Mouse (Mus musculus): ENCODE data around the gene Ralb.

DNA sequence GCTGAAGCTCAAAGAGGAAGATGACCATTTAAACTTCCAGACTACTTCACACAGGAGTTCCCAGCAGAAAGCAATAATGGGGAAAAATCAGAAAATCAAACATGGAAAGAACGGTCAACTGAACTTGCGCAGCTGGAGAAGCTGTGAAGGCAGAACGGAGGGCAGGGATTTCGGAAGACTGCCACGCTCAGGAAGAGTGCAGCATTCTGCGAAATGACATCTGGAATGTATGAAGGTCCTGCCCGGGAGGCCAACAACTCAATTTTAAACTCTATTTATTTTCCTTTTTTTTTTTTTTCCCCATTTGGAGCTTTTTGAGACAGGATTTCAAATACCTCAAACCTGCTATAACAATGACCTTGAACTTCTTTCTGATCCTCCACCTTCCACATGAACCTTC is 13.8 kb downstream of the Ralb start:
- TF ChIP-seq CTCF (IDR thresholded peaks at IDR 0.05; ENCODE audit: control insufficient read depth, insufficient read depth, insufficient replicate concordance, low read depth, low read length) = no peak
- TF ChIP-seq POLR2A (IDR thresholded peaks at IDR 0.05; ENCODE audit: control insufficient read depth, low read depth, low read length) = no peak

Data from testis, adult 2 months (tissue).